Mouse (Mus musculus): Measurements from ENCODE around the gene A630095N17Rik. TPM values are rescaled to one million over a fixed set of nuclear protein-coding genes. Genes with fewer than 3 reads are reported as not detected.

Gene A630095N17Rik
- polyA plus RNA-seq, 1 experiment from 2014 or later: not detected

DNA sequence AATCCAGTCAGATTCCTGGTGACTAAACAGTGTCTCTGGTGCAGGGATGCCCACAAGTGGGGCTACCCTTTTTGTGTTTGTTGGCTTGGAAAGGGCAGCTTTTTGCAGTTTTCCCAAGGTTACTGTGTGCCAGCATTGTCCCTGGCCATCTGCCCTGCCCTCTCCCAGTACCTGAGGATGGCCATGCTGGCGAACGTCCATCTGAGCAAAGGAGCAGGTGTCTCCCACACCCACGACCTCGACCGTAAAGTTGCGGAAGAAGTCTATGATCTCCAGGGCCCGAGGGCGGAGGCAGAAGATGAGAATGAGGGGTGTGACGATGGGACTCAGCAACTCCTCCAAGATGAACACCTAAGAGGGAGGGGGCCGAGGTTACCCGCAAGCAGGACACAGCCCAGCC is 46.4 kb downstream of the A630095N17Rik start:
- no peaks in the 10 kb centered on the region for H3K9me3 ChIP-seq
- ATAC-seq (ENCODE audit: extremely low read depth, insufficient number of reproducible peaks, low FRiP score, low TSS enrichment): no peak
- H3K27me3 ChIP-seq (replicated peaks): no peaks in the 10 kb centered on the region
- peaks cover 88% of the 10 kb centered on the region for H3K36me3 ChIP-seq
- no peak overlapping the region for H3K4me2 ChIP-seq
- H3K27ac ChIP-seq (replicated peaks): no peak overlapping the region
- H3K4me1 ChIP-seq: peaks cover 12% of the 10 kb centered on the region
- 93% methylated on average over 11 of the region's 11 CpGs for WGBS
- H3K9ac ChIP-seq: no peak overlapping the region
- no peak overlapping the region for H3K4me3 ChIP-seq

DNA sequence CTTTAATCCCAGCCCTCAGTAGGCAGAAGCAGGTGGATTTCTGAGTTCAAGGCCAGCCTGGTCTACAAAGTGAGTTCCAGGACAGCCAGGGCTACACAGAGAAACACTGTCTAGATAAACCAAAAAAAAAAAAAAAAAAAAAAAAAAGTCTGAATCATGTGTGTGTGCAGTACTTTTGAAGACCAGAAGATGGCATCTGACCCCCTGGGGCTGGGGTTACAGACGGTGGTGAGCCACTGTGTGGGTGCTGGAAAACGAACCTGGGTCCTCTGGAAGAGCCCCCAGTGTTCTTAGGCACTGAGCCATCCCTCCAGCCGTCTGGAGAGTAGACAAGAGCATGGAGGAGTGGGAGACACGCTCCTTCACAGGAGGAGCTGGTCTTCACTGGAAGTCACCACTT is 49.7 kb downstream of the A630095N17Rik start:
- Histone ChIP-seq H3K27ac (replicated peaks) (no peak overlapping the region), H3K4me1 (peaks cover 21% of the 10 kb centered on the region), H3K9ac (no peak overlapping the region), H3K9me3 (no peaks in the 10 kb centered on the region), H3K36me3 (peaks cover 70% of the 10 kb centered on the region), H3K4me3 (no peak overlapping the region), H3K27me3 (replicated peaks) (no peaks in the 10 kb centered on the region), H3K4me2 (no peak overlapping the region)
- no peak for ATAC-seq (ENCODE audit: extremely low read depth, insufficient number of reproducible peaks, low FRiP score, low TSS enrichment)
- 73% methylated on average over 4 of the region's 4 CpGs for WGBS

DNA sequence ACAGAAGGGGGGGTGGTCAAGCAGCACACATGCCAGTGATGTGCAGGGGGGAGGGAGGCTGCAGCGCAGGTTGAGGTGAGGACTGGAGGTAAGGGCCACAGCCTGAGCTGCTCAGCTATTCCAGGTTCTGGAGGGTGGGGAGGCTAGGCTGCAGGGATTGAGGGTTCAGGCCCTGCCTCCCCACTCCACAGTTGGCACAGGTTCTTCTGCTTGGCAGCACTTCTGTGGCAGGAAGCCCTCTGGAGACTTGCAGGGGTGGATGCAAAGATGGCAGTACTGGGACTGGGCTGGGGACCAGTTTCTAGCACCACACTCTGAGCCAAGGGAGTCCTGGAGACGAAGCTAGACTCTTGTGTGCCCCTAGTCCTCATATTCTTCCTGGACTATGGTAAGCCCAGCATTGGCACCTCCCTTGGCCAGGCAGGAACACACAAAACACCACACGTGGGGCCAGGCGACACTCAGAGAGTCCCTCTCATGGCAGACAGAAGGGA is 50.5 kb downstream of the A630095N17Rik start:
- Histone ChIP-seq H3K4me3 (no peak overlapping the region), H3K4me2 (no peak overlapping the region), H3K4me1 (peaks cover 21% of the 10 kb centered on the region), H3K9ac (no peak overlapping the region), H3K27me3 (replicated peaks) (no peaks in the 10 kb centered on the region), H3K9me3 (no peaks in the 10 kb centered on the region), H3K27ac (replicated peaks) (no peak overlapping the region), H3K36me3 (peaks cover 70% of the 10 kb centered on the region)
- no peak for ATAC-seq (ENCODE audit: extremely low read depth, insufficient number of reproducible peaks, low FRiP score, low TSS enrichment)
- WGBS: 87% methylated on average over 4 of the region's 4 CpGs

DNA sequence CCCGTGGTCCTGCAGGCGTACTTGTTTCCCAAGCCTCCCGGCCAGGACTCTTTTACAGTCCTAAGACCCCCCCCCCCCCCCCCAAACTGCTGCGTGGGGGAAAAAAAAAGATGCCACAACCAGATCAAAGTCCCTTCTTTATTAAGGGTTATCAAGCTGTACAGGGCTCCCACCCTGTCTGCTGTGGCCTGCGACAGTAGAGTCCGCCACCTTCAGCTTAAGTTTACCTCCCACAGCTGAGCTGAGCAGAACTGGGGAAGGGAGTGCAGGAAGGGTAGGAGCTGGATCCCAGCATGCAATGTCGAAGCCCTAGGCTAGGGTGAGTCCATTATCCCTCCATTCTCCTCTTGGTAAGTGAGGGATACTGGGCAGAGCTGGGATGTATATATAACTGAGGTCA is 51.2 kb downstream of the A630095N17Rik start:
- Histone ChIP-seq H3K27ac (replicated peaks) (0 out of 2 replicates have a peak overlapping the region, but pooled peaks have one; percentile 24), H3K36me3 (peaks cover 70% of the 10 kb centered on the region), H3K4me3 (peak overlapping the region; percentile 72), H3K27me3 (replicated peaks) (no peaks in the 10 kb centered on the region), H3K9ac (peak overlapping the region; percentile 58; the same call in 1 of the 2 replicates), H3K4me1 (peaks cover 21% of the 10 kb centered on the region), H3K4me2 (peak overlapping the region; percentile 99), H3K9me3 (no peaks in the 10 kb centered on the region)
- 33% methylated on average over 7 of the region's 7 CpGs for WGBS
- no peak for ATAC-seq (ENCODE audit: extremely low read depth, insufficient number of reproducible peaks, low FRiP score, low TSS enrichment)

DNA sequence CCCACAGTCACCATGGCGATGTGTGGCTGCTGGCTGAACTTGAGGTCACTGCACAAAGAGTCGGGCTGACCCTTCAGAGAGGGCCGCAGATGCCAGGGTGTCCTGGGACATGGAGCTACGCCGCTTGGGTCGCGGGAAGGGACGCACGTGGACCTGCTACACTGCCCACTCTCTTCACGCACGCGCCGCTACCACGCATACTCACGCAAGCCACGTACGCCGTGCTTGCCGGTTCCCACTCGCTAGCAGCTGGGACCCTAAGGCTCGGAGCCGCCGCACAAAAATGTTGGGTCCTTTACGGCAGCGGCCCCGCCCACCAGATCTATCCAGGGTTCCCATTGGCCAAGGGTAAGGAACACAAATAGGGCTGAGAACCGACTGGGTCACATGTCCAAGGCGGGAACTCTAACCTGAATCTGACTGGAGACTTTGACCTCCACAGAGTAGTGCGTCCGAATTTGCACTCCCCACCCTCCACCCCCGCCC is 51.8 kb downstream of the A630095N17Rik start, which contains the start of gene Abcb6:
TSS of gene Abcb6 (minus strand) at position 288 of the 486 bp plus-strand sequence.
- peak; percentile 81 for ATAC-seq (ENCODE audit: extremely low read depth, insufficient number of reproducible peaks, low FRiP score, low TSS enrichment)
- H3K9ac ChIP-seq: peak within 1 kb of the TSS; percentile 84
- peak within 1 kb of the TSS; percentile 99 for H3K4me2 ChIP-seq
- WGBS: under 1% methylated on average over 31 of the region's 31 CpGs
- H3K36me3 ChIP-seq: peaks cover 70% of the 10 kb centered on the region
- H3K4me3 ChIP-seq: peak within 1 kb of the TSS; percentile 72
- peaks cover 21% of the 10 kb centered on the region for H3K4me1 ChIP-seq
- no peaks in the 10 kb centered on the region for H3K27me3 ChIP-seq (replicated peaks)
- H3K9me3 ChIP-seq: no peaks in the 10 kb centered on the region
- peak within 1 kb of the TSS; percentile 43 for H3K27ac ChIP-seq (replicated peaks)

DNA sequence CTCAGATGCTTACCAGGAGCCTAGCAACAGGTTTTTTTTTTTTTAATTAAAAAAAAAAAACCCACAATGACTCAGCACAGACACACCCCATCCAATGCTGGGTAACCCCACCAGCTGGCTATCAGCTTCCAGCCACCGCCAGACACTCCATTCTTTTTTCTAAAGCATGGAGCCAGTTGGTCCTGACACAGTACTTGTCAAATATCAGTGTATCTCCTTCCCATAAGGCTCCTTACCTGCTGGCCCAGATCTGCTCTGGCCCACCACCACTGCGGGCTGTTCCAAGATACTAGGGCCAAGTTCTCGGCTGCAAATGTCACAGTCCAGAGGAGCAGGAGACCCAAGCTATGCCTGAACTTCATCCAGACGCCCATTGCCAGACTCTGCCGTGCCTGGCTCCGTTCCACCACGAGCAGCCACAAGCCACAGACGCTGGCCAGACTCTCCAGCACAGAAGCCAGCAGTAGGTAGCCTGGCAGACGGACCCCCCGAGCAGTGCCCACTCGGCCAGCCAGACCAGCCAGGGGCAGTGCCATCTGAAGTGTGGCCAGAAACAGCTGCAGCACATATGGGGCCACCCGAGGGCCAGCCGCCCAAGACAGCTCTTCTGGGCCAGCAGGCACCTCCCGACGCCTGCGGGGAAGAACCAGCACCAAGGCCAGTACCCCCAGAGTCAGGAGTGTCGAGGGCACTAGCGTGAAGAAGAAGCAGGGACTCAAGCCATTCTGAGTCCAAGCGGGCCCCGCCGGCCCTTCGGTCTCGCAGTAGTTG is 52.4 kb downstream of the A630095N17Rik start:
- WGBS: 5% methylated on average over 23 of the region's 23 CpGs

More for the DNA sequence above, 52.4 kb downstream of the A630095N17Rik start:
- peak overlapping the region; percentile 72 for H3K4me3 ChIP-seq
- no peaks in the 10 kb centered on the region for H3K27me3 ChIP-seq (replicated peaks)
- ATAC-seq (ENCODE audit: extremely low read depth, insufficient number of reproducible peaks, low FRiP score, low TSS enrichment): peak; percentile 11; the same call in 1 of the 2 replicates
- no peaks in the 10 kb centered on the region for H3K9me3 ChIP-seq
- H3K9ac ChIP-seq: peak overlapping the region; percentile 84
- peaks cover 21% of the 10 kb centered on the region for H3K4me1 ChIP-seq
- peak overlapping the region; percentile 99 for H3K4me2 ChIP-seq
- peaks cover 69% of the 10 kb centered on the region for H3K36me3 ChIP-seq
- H3K27ac ChIP-seq (replicated peaks): peak overlapping the region; percentile 43

Small RNAs within 50 kb of the gene (microRNA-seq; reads per million reads assigned to microRNA genes)
- gene Gm27943: not detected

Other genes with a start within 250 kb of the A630095N17Rik start
- gene Nhej1, start 106.9 kb downstream of the A630095N17Rik start, polyA plus RNA-seq (2015; fragmentation: Nextera tagmentation; extraction: Ambion mirVana): 7.6 and 7.9 TPM in 2 replicates
- gene Slc23a3, start 98.2 kb downstream of the A630095N17Rik start, polyA plus RNA-seq (2015; fragmentation: Nextera tagmentation; extraction: Ambion mirVana): 0.41 and 1.0 TPM in 2 replicates
- 36.2 and 39.1 TPM in 2 replicates for gene Cnppd1, start 89.4 kb downstream of the A630095N17Rik start, polyA plus RNA-seq (2015; fragmentation: Nextera tagmentation; extraction: Ambion mirVana)
- gene Retreg2, start 89.3 kb downstream of the A630095N17Rik start, polyA plus RNA-seq (2015; fragmentation: Nextera tagmentation; extraction: Ambion mirVana): 35.2 and 35.9 TPM in 2 replicates
- gene Zfand2b, start 63.5 kb downstream of the A630095N17Rik start, polyA plus RNA-seq (2015; fragmentation: Nextera tagmentation; extraction: Ambion mirVana): 27.2 and 31.7 TPM in 2 replicates
- gene Abcb6, start 51.7 kb downstream of the A630095N17Rik start, polyA plus RNA-seq (2015; fragmentation: Nextera tagmentation; extraction: Ambion mirVana): 14.8 and 17.6 TPM in 2 replicates
- 23.7 and 26.4 TPM in 2 replicates for gene Ankzf1, start 40.0 kb downstream of the A630095N17Rik start, polyA plus RNA-seq (2015; fragmentation: Nextera tagmentation; extraction: Ambion mirVana)
- 28.7 and 30.4 TPM in 2 replicates for gene Atg9a, start 39.9 kb downstream of the A630095N17Rik start, polyA plus RNA-seq (2015; fragmentation: Nextera tagmentation; extraction: Ambion mirVana)
- 6.9 and 8.2 TPM in 2 replicates for gene Glb1l, start 21.3 kb downstream of the A630095N17Rik start, polyA plus RNA-seq (2015; fragmentation: Nextera tagmentation; extraction: Ambion mirVana)
- 81.2 and 96.6 TPM in 2 replicates for gene Stk16, start 21.3 kb downstream of the A630095N17Rik start, polyA plus RNA-seq (2015; fragmentation: Nextera tagmentation; extraction: Ambion mirVana)
- gene Tuba4a, start 12.2 kb downstream of the A630095N17Rik start, polyA plus RNA-seq (2015; fragmentation: Nextera tagmentation; extraction: Ambion mirVana): 43.3 and 45.1 TPM in 2 replicates
- gene Dnajb2, start 4.3 kb upstream of the A630095N17Rik start, polyA plus RNA-seq (2015; fragmentation: Nextera tagmentation; extraction: Ambion mirVana): 30.5 and 32.6 TPM in 2 replicates
- 0.40 and 0.87 TPM in 2 replicates for gene Ptprn, start 32.4 kb upstream of the A630095N17Rik start, polyA plus RNA-seq (2015; fragmentation: Nextera tagmentation; extraction: Ambion mirVana)
- gene Resp18, start 46.3 kb upstream of the A630095N17Rik start, polyA plus RNA-seq (2015; fragmentation: Nextera tagmentation; extraction: Ambion mirVana): 0.75 TPM in 1 of 2 replicates, not detected in the other
- gene Dnpep, start 85.9 kb upstream of the A630095N17Rik start, polyA plus RNA-seq (2015; fragmentation: Nextera tagmentation; extraction: Ambion mirVana): 115 and 121 TPM in 2 replicates
- gene Des, start 128.2 kb upstream of the A630095N17Rik start, polyA plus RNA-seq (2015; fragmentation: Nextera tagmentation; extraction: Ambion mirVana): 393 and 426 TPM in 2 replicates
- gene Speg, start 143.2 kb upstream of the A630095N17Rik start, polyA plus RNA-seq (2015; fragmentation: Nextera tagmentation; extraction: Ambion mirVana): 55.1 and 58.8 TPM in 2 replicates
- gene Gmppa, start 203.8 kb upstream of the A630095N17Rik start, polyA plus RNA-seq (2015; fragmentation: Nextera tagmentation; extraction: Ambion mirVana): 70.7 and 73.7 TPM in 2 replicates
- 0.28 and 0.31 TPM in 2 replicates for gene Asic4, start 218.3 kb upstream of the A630095N17Rik start, polyA plus RNA-seq (2015; fragmentation: Nextera tagmentation; extraction: Ambion mirVana)
- gene Chpf, start 247.2 kb upstream of the A630095N17Rik start, polyA plus RNA-seq (2015; fragmentation: Nextera tagmentation; extraction: Ambion mirVana): 26.0 and 28.6 TPM in 2 replicates
- gene Tmem198, start 247.4 kb upstream of the A630095N17Rik start, polyA plus RNA-seq (2015; fragmentation: Nextera tagmentation; extraction: Ambion mirVana): 0.43 and 0.49 TPM in 2 replicates